Mouse (Mus musculus) forebrain, postnatal 0 days (tissue): ENCODE data around the gene Kcnh1. TPM values are rescaled to one million over a fixed set of nuclear protein-coding genes. Genes with fewer than 3 reads are reported as not detected.

ENCODE experiments used
- ATAC-seq: fragments of 200-750 bp; cut with Nextera tagmentation; 2 replicates; pipeline ENCODE4 v1.8.0; 2017; ENCODE audit warnings: mild to moderate bottlenecking, moderate library complexity
- DNase-seq: peaks from one replicate; pipeline ENCODE4 v3.0.0-alpha.2; 2015
- H3K27ac ChIP-seq: fragments of 300-500 bp; sonication (generic); 2 replicates; pipeline ENCODE4 v1.5.1; 2014; ENCODE audit warnings: low read depth, mild to moderate bottlenecking, antibody characterized with exemption, low read length, moderate library complexity, mixed read lengths
- H3K27me3 ChIP-seq: fragments of 300-500 bp; sonication (generic); 2 replicates; pipeline ENCODE4 v1.6.1; 2014; ENCODE audit warnings: mild to moderate bottlenecking, low read length, mixed read lengths; ENCODE audit not compliant: insufficient read depth
- H3K36me3 ChIP-seq: fragments of 300-500 bp; sonication (generic); 2 replicates; pipeline ENCODE4 v1.6.1; 2014; ENCODE audit warnings: mild to moderate bottlenecking, moderate library complexity; ENCODE audit not compliant: insufficient read depth
- H3K4me1 ChIP-seq: fragments of 300-500 bp; sonication (generic); 2 replicates; pipeline ENCODE4 v1.6.1; 2014; ENCODE audit warnings: antibody characterized with exemption; ENCODE audit not compliant: insufficient read depth
- H3K4me2 ChIP-seq: fragments of 300-500 bp; sonication (generic); 2 replicates; pipeline ENCODE4 v1.6.1; 2014; ENCODE audit warnings: low read depth, mild to moderate bottlenecking, moderate library complexity
- H3K4me3 ChIP-seq: fragments of 300-500 bp; sonication (generic); 2 replicates; pipeline ENCODE4 v1.5.1; 2014; ENCODE audit warnings: low read depth, low read length, mixed read lengths
- H3K9ac ChIP-seq: fragments of 300-500 bp; sonication (generic); 2 replicates; pipeline ENCODE4 v1.6.1; 2014; ENCODE audit warnings: mild to moderate bottlenecking
- H3K9me3 ChIP-seq: fragments of 300-500 bp; sonication (generic); 2 replicates; pipeline ENCODE4 v1.6.1; 2016; ENCODE audit warnings: low read length
- CTCF ChIP-seq: sonication (generic); IDR thresholded peaks from 2 replicates; pipeline ENCODE4 v1.5.1; 2016; ENCODE audit warnings: antibody characterized with exemption, control low read depth, low read depth
- WGBS: fragments of 180-500 bp; shearing (Covaris S2); extraction: QIAGEN DNeasy Blood & Tissue Kit; methylation state at CpG from one replicate; pipeline ENCODE4 v1.1.7; 2014; 5-methylcytosine and 5-hydroxymethylcytosine counted together
- polyA plus RNA-seq: library from polyadenylated mRNA; unstranded; fragments of >200 nt; fragmentation: Nextera tagmentation; extraction: Ambion mirVana; gene quantifications from 2 replicates; pipeline ENCODE4 v1.2.1, GENCODE M21; 2015
- total RNA-seq: library from RNA; depleted of rRNA; stranded (reverse); fragments of >200 nt; gene quantifications from 2 replicates; pipeline ENCODE4 v1.2.3, GENCODE M21; 2014

Kcnh1 gene
- total and polyA plus RNA-seq, 2 experiments from 2014 or later, result 2.3 to 5.7 TPM

DNA sequence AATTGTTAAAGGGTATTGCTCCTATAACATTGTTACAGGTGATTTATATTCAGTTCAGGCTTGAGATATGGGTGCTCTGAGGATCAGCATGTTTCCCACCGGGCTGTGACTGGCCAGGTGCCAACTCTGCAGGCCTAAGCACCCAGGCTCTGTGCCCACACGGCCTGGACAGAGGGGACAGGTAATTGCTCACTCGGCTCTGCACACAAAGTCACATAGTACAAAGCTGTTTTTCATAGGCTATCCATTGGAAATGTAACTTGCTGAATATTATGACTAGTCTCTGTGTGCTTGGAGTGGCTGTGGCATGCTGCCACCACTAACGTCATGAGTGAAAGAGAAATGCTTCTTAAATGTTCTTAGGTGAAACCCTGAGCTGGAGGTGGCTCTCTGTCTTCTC, 210.4 kb downstream of the Kcnh1 start:
- Histone ChIP-seq H3K9ac (no peak overlapping the region), H3K27ac (no peak overlapping the region), H3K27me3 (no peaks in the 10 kb centered on the region), H3K36me3 (no peaks in the 10 kb centered on the region), H3K4me2 (no peak overlapping the region), H3K9me3 (no peaks in the 10 kb centered on the region), H3K4me3 (no peak overlapping the region), H3K4me1 (0 out of 2 replicates have a peak, but pooled peaks cover 4% of the 10 kb centered on the region)
- DNase-seq (peak; percentile 21), ATAC-seq (no peak)
- TF ChIP-seq CTCF, result no peak
- 22% methylated on average over 4 of the region's 4 CpGs for WGBS

DNA sequence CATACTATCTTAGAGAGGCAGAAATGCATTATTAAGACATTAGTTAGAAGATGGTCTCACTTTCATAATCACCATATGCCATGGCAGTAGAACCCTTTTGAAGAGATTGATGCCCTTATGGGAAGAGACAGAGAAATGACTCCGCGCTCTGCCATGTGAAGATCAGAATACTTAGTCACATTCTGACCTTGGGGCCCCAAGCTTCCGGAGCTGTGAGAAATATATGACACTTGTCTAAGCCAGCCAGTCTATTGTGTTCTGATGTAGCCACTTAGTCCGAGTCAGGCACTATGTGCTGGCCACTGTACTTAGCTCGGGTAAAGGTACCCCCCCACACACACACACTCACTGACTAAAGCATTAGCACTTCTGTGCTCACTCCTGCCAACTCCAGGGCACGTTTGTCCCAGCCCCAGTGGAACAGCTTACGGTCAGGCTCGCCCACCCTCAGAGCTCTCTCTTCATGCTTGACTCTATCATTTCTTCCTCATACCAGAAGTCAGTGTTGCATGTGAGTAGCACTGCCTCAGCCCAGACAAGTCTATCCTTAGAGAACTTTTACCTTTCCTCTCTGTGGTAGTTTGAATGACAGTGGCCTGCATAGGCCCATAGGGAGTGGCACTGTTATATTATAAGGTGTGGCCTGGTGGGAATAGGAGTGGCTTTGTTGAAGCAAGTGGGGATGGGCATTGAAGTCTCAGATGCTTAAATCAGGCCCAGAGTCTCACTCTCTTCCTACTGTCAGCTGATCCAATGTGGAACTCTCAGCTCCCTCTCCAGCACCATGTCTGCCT, 212.5 kb downstream of the Kcnh1 start:
- Histone ChIP-seq H3K9ac (no peak overlapping the region), H3K4me3 (no peak overlapping the region), H3K36me3 (no peaks in the 10 kb centered on the region), H3K27ac (no peak overlapping the region), H3K4me1 (0 out of 2 replicates have a peak, but pooled peaks cover 4% of the 10 kb centered on the region), H3K4me2 (no peak overlapping the region), H3K9me3 (no peaks in the 10 kb centered on the region), H3K27me3 (no peaks in the 10 kb centered on the region)
- DNase-seq (no peak), ATAC-seq (no peak)
- no peak for TF ChIP-seq CTCF
- 89% methylated on average over 8 of the region's 8 CpGs for WGBS

- no peak for DNase-seq
- H3K9me3 ChIP-seq, result no peaks in the 10 kb centered on the region
- no peak overlapping the region for H3K4me3 ChIP-seq
- ATAC-seq, result no peak
- no peaks in the 10 kb centered on the region for H3K36me3 ChIP-seq
- 75% methylated on average over 4 of the region's 4 CpGs for WGBS
- no peak for TF ChIP-seq CTCF
- H3K4me2 ChIP-seq, result no peak overlapping the region
- no peak overlapping the region for H3K27ac ChIP-seq
- no peaks in the 10 kb centered on the region for H3K27me3 ChIP-seq
- H3K9ac ChIP-seq, result no peak overlapping the region
- no peaks in the 10 kb centered on the region for H3K4me1 ChIP-seq
Measured at GRCm38 (mm10) chr1:192405136-192405535, 214.6 kb downstream of the Kcnh1 start.

- no peaks in the 10 kb centered on the region for H3K27me3 ChIP-seq
- H3K4me2 ChIP-seq, result no peak overlapping the region
- H3K27ac ChIP-seq, result no peak overlapping the region
- H3K9me3 ChIP-seq, result no peaks in the 10 kb centered on the region
- H3K36me3 ChIP-seq, result no peaks in the 10 kb centered on the region
- 90% methylated on average over 5 of the region's 5 CpGs for WGBS
- no peak for TF ChIP-seq CTCF
- DNase-seq (no peak), ATAC-seq (no peak)
- H3K4me3 ChIP-seq, result no peak overlapping the region
- no peak overlapping the region for H3K9ac ChIP-seq
- no peaks in the 10 kb centered on the region for H3K4me1 ChIP-seq
Measured at GRCm38 (mm10) chr1:192406589-192406988, 216.0 kb downstream of the Kcnh1 start.

DNA sequence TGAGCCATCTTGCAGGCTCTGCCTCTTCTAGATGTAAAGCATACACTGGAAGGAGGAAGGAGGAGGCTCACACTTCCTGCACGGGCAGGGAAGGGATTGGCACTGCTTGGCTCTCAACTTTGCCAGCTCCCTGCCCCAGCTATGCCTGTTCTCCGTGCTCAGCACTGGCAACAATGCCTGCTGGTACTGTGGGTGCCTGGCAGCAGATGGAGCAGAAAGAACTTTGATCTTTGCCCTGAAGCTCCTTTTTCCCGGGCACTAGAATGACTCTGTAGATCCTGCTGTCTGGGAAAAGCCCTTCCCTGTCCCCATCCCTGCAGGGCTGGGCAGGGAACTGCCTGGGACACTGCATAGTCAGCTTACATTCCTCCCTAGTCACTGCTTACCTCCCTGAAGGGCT, 225.2 kb downstream of the Kcnh1 start:
- H3K4me3 ChIP-seq, result no peak overlapping the region
- ATAC-seq (no peak), DNase-seq (peak; percentile 7)
- H3K9ac ChIP-seq, result no peak overlapping the region
- H3K27ac ChIP-seq, result no peak overlapping the region
- H3K4me1 ChIP-seq, result no peaks in the 10 kb centered on the region
- no peaks in the 10 kb centered on the region for H3K36me3 ChIP-seq
- TF ChIP-seq CTCF, result no peak
- no peaks in the 10 kb centered on the region for H3K27me3 ChIP-seq
- WGBS, result 37% methylated on average over 3 of the region's 3 CpGs
- no peak overlapping the region for H3K4me2 ChIP-seq
- H3K9me3 ChIP-seq, result no peaks in the 10 kb centered on the region

DNA sequence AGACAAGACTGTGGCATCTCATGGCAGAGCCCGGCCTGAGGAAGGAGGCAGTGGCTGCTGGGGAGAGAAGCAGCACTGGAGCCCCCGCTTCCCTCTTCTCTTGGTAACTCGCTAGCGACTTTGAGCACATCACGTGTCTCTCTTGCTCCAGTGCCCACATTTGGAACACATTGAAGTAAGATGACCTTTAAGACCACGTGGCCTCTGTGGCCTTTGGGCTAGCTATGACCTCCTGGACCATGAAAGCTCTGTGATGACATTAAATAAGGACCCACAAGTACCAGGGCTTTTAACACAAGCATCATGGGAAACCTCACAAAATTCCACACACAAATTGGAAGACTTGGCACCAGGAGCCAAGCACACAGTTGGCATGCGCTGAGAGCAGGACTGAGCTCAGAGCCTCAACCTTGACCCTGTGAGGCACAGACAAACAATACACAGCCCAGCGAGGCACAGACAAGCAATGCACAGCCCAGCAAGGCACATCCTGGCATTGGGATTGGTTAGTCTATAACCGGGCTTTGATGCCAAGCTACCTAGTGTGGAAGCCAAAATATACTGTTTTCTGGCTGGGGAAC, 225.8 kb downstream of the Kcnh1 start:
- Histone ChIP-seq H3K4me2 (no peak overlapping the region), H3K27me3 (no peaks in the 10 kb centered on the region), H3K9me3 (no peaks in the 10 kb centered on the region), H3K36me3 (no peaks in the 10 kb centered on the region), H3K27ac (no peak overlapping the region), H3K4me1 (no peaks in the 10 kb centered on the region), H3K4me3 (no peak overlapping the region), H3K9ac (no peak overlapping the region)
- DNase-seq (peak; percentile 38), ATAC-seq (no peak; the same call in 1 of the 2 replicates)
- WGBS, result 61% methylated on average over 9 of the region's 9 CpGs
- no peak for TF ChIP-seq CTCF

- no peaks in the 10 kb centered on the region for H3K36me3 ChIP-seq
- no peak overlapping the region for H3K9ac ChIP-seq
- no peaks in the 10 kb centered on the region for H3K4me1 ChIP-seq
- no peak for TF ChIP-seq CTCF
- H3K9me3 ChIP-seq, result no peaks in the 10 kb centered on the region
- WGBS, result 84% methylated on average over 5 of the region's 5 CpGs
- H3K27me3 ChIP-seq, result no peaks in the 10 kb centered on the region
- H3K27ac ChIP-seq, result no peak overlapping the region
- no peak overlapping the region for H3K4me3 ChIP-seq
- no peak for ATAC-seq
- DNase-seq, result no peak
- H3K4me2 ChIP-seq, result no peak overlapping the region
Measured at GRCm38 (mm10) chr1:192419176-192419575, 228.6 kb downstream of the Kcnh1 start.
